In the genomic region with DNA sequence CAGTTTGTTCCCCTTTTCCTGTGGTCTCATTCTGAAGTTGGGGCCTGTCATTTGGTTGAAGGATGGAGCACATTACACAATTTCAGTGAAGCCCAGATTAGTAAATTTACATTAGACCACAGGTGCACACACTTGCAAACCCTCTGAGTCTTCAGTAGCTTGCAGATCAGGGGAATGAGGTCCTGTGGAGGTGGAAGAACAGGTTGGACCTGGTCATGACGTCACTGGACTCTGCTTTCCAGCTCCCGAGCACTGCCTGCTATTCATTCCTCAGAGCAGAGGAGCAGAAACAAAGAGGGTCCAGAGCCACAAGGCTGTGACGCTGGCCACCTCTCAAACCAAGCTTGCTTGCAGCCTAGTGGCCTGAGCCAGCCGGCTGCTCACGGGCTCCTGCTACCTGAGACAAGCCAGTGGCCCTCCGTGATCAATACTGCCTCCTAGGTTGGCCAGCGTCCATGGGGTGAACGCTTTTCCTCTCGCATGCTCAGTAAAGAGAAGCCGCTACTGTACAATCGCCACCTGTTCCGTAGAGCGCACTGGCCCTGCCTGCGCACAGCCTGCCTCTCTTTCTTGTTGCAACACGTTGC, we compare ENCODE assay signal across 8 mouse cellular contexts.
A peak's percentile ranks its signal among the peaks of the same experiment; 100 is the strongest.
DNase-seq lines count a peak whose midpoint lies in the region; ATAC-seq and TF ChIP-seq lines count a peak whose summit lies in the region.

No protein-coding gene starts in this region.

- H3K27ac ChIP-seq in layer of hippocampus, adult 2 months, result peak overlapping the region; percentile 89
- peak overlapping the region; percentile 66 for H3K27ac ChIP-seq in hindbrain, embryonic 15.5 days (replicated peaks)
- no peak overlapping the region for H3K27ac ChIP-seq in liver, embryonic 13.5 days
- peak overlapping the region; percentile 22; the same call in 1 of the 2 replicates for H3K27ac ChIP-seq in neural tube, embryonic 14.5 days (ENCODE audit: low read depth, low read length)

- no peak for TF ChIP-seq CTCF in layer of hippocampus, adult 2 months (conservative IDR thresholded peaks at IDR 0.05)

- no peak for ATAC-seq in hindbrain, embryonic 15.5 days (ENCODE audit: low FRiP score, low read depth)
- 0 out of 2 replicates have a peak, but pooled peaks have one; percentile 43 for ATAC-seq in liver, embryonic 13.5 days (ENCODE audit: low read depth)
- ATAC-seq in neural tube, embryonic 14.5 days (ENCODE audit: low read depth), result no peak

- H3K4me1 ChIP-seq in hindbrain, embryonic 15.5 days (replicated peaks), result peaks cover 71% of the 10 kb centered on the region
- peaks cover 8% of the 10 kb centered on the region; the same call in 1 of the 2 replicates for H3K4me1 ChIP-seq in liver, embryonic 13.5 days (replicated peaks)
- peaks cover 41% of the 10 kb centered on the region for H3K4me1 ChIP-seq in neural tube, embryonic 14.5 days (ENCODE audit: control insufficient read depth, insufficient read depth, low read length)

- no peaks in the 10 kb centered on the region for H3K36me3 ChIP-seq in hindbrain, embryonic 15.5 days
- 0 out of 2 replicates have a peak, but pooled peaks cover 3% of the 10 kb centered on the region for H3K36me3 ChIP-seq in liver, embryonic 13.5 days
- no peaks in the 10 kb centered on the region for H3K36me3 ChIP-seq in neural tube, embryonic 14.5 days (ENCODE audit: control insufficient read depth, insufficient read depth, low read length)

- H3K4me2 ChIP-seq in hindbrain, embryonic 15.5 days, result peak overlapping the region; percentile 47
- no peak overlapping the region for H3K4me2 ChIP-seq in liver, embryonic 13.5 days
- peak overlapping the region; percentile 37 for H3K4me2 ChIP-seq in neural tube, embryonic 14.5 days (ENCODE audit: low read depth, low read length)

- H3K9ac ChIP-seq in hindbrain, embryonic 15.5 days, result 0 out of 2 replicates have a peak overlapping the region, but pooled peaks have one; percentile 28
- H3K9ac ChIP-seq in liver, embryonic 13.5 days, result no peak overlapping the region
- H3K9ac ChIP-seq in neural tube, embryonic 14.5 days (replicated peaks; ENCODE audit: low read depth, low read length), result no peak overlapping the region

- intact Hi-C loops in left cerebral cortex, postnatal 10 days (cut with DNase I), result no loop called here

- DNase-seq in layer of hippocampus, adult 2 months (ENCODE audit: low spot score in 2 of 2), result no peak
- no peak for DNase-seq in layer of hippocampus, postnatal 25 days (ENCODE audit: extremely low spot score in 1 of 2, low spot score in 1 of 2)
- no peak for DNase-seq in liver, embryonic 13.5 days
- no peak for DNase-seq in Muller cell, postnatal 12 days (ENCODE audit: inconsistent ontology term)
- DNase-seq in left cerebral cortex, postnatal 10 days (ENCODE audit: extremely low spot score in 1 of 2, low spot score in 2 of 2), result no peak
- no peak for DNase-seq in natural killer cell, adult 2 months (ENCODE audit: low spot score in 2 of 2)

- H3K27me3 ChIP-seq in hindbrain, embryonic 15.5 days, result no peaks in the 10 kb centered on the region
- no peaks in the 10 kb centered on the region for H3K27me3 ChIP-seq in liver, embryonic 13.5 days
- H3K27me3 ChIP-seq in neural tube, embryonic 14.5 days (ENCODE audit: control insufficient read depth, insufficient read depth, low read length), result no peaks in the 10 kb centered on the region

- WGBS in hindbrain, embryonic 15.5 days, result 26% methylated on average over 15 of the region's 15 CpGs
- 73% methylated on average over 15 of the region's 15 CpGs for WGBS in liver, embryonic 13.5 days (ENCODE audit: insufficient replicate concordance)
- WGBS in neural tube, embryonic 14.5 days, result 35% methylated on average over 15 of the region's 15 CpGs

- H3K4me3 ChIP-seq in layer of hippocampus, adult 2 months, result peak overlapping the region; percentile 32
- peak overlapping the region; percentile 18; the same call in 1 of the 2 replicates for H3K4me3 ChIP-seq in hindbrain, embryonic 15.5 days
- no peak overlapping the region for H3K4me3 ChIP-seq in liver, embryonic 13.5 days (replicated peaks)
- no peak overlapping the region for H3K4me3 ChIP-seq in neural tube, embryonic 14.5 days (ENCODE audit: low read depth, low read length)

- H3K9me3 ChIP-seq in hindbrain, embryonic 15.5 days, result no peaks in the 10 kb centered on the region
- H3K9me3 ChIP-seq in liver, embryonic 13.5 days (replicated peaks), result no peaks in the 10 kb centered on the region
- no peaks in the 10 kb centered on the region for H3K9me3 ChIP-seq in neural tube, embryonic 14.5 days (ENCODE audit: control insufficient read depth, low read length)

Comparison
In these comparisons a context has a peak if more than half of its experiments do, and no peak if none do; other contexts are left out.
1. H3K4me3 ChIP-seq: peak in layer of hippocampus, adult 2 months (single experiment) and hindbrain, embryonic 15.5 days (single experiment); none in liver, embryonic 13.5 days (single experiment) and neural tube, embryonic 14.5 days (single experiment).